Mouse (Mus musculus) midbrain, embryonic 15.5 days (tissue): ENCODE results near the gene Vti1a. TPM values are rescaled to one million over a fixed set of nuclear protein-coding genes. Genes with fewer than 3 reads are reported as not detected.

Source experiments
- polyA plus RNA-seq: library from polyadenylated mRNA; unstranded; fragments of >200 nt; fragmentation: Nextera tagmentation; extraction: Ambion mirVana; gene quantifications from 2 replicates; pipeline ENCODE4 v1.2.1, GENCODE M21; 2015

The Vti1a gene
- polyA plus RNA-seq, 1 experiment from 2014 or later = 40.6 TPM

Other genes with a start within 250 kb of the Vti1a start
- 24.6 and 25.8 TPM in 2 replicates for gene Gpam, start 189.1 kb upstream of the Vti1a start, polyA plus RNA-seq
- 0.22 and 0.46 TPM in 2 replicates for gene Tectb, start 135.6 kb upstream of the Vti1a start, polyA plus RNA-seq
- gene Gucy2g, start 75.1 kb upstream of the Vti1a start, polyA plus RNA-seq = not detected in 2 replicates
- 13.4 and 15.7 TPM in 2 replicates for gene Acsl5, start 64.4 kb upstream of the Vti1a start, polyA plus RNA-seq
- gene Zdhhc6, start 263 bp upstream of the Vti1a start, polyA plus RNA-seq = 66.9 and 67.6 TPM in 2 replicates